Mouse (Mus musculus) limb, embryonic 14.5 days (tissue): ENCODE data around the gene Zdhhc19. TPM values are rescaled to one million over a fixed set of nuclear protein-coding genes. Genes with fewer than 3 reads are reported as not detected.
A peak's percentile ranks its signal among the peaks of the same experiment; 100 is the strongest.

Experiments
- ATAC-seq: fragments of 200-750 bp; cut with Nextera tagmentation; 2 replicates; pipeline ENCODE4 v1.8.0; 2017; ENCODE audit warnings: low read depth, moderate number of reproducible peaks, moderate TSS enrichment; ENCODE audit not compliant: low FRiP score
- DNase-seq: peaks from one replicate; pipeline ENCODE4 v3.0.0-alpha.2; 2015; ENCODE audit warnings: low spot score
- H3K27ac ChIP-seq: fragments of 300-500 bp; sonication (generic); replicated peaks from 2 replicates; pipeline ENCODE4 v1.5.1; 2014; ENCODE audit warnings: low read depth, mild to moderate bottlenecking, low read length, moderate library complexity, mixed read lengths
- H3K27me3 ChIP-seq: fragments of 300-500 bp; sonication (generic); 2 replicates; pipeline ENCODE4 v1.6.1; 2014; ENCODE audit warnings: low read length, mixed read lengths; ENCODE audit not compliant: control insufficient read depth, insufficient read depth
- H3K36me3 ChIP-seq: fragments of 300-500 bp; sonication (generic); 2 replicates; pipeline ENCODE4 v1.6.1; 2014; ENCODE audit warnings: mild to moderate bottlenecking, low read length, moderate library complexity, mixed read lengths; ENCODE audit not compliant: control insufficient read depth, insufficient read depth
- H3K4me1 ChIP-seq: fragments of 300-500 bp; sonication (generic); 2 replicates; pipeline ENCODE4 v1.6.1; 2014; ENCODE audit warnings: antibody characterized with exemption, low read length, mixed read lengths; ENCODE audit not compliant: control insufficient read depth, insufficient read depth
- H3K4me2 ChIP-seq: fragments of 300-500 bp; sonication (generic); replicated peaks from 2 replicates; pipeline ENCODE4 v1.6.1; 2014; ENCODE audit warnings: low read depth, mild to moderate bottlenecking, low read length, moderate library complexity; ENCODE audit not compliant: severe bottlenecking
- H3K4me3 ChIP-seq: fragments of 300-500 bp; sonication (generic); replicated peaks from 2 replicates; pipeline ENCODE4 v1.5.1; 2014; ENCODE audit warnings: low read length
- H3K9ac ChIP-seq: fragments of 300-500 bp; sonication (generic); 2 replicates; pipeline ENCODE4 v1.6.1; 2014; ENCODE audit warnings: mild to moderate bottlenecking, low read depth, low read length, moderate library complexity; ENCODE audit not compliant: severe bottlenecking
- H3K9me3 ChIP-seq: fragments of 300-500 bp; sonication (generic); 2 replicates; pipeline ENCODE4 v1.6.1; 2016; ENCODE audit warnings: low read length; ENCODE audit not compliant: control insufficient read depth
- POLR2A ChIP-seq: fragments of 200-500 bp; IDR thresholded peaks from 2 replicates; pipeline ENCODE4 v1.8.0; 2012; ENCODE audit warnings: inconsistent platforms, mild to moderate bottlenecking, moderate library complexity, borderline replicate concordance; ENCODE audit not compliant: insufficient read depth, insufficient read length; ENCODE audit errors: extremely low read depth
- WGBS: fragments of 180-500 bp; shearing (Covaris S2); extraction: QIAGEN DNeasy Blood & Tissue Kit; methylation state at CpG from one replicate; pipeline ENCODE4 v1.1.7; 2014; 5-methylcytosine and 5-hydroxymethylcytosine counted together
- polyA plus RNA-seq, 2 experiments: library from polyadenylated mRNA; depleted of rRNA in 1 of 2; stranded (reverse) in 1 of 2; unstranded in 1 of 2; fragments of >200 nt; fragmentation: Nextera tagmentation in 1 of 2; extraction: Ambion mirVana in 1 of 2; gene quantifications; 2 replicates each; pipeline versions ENCODE4 v1.2.1 to v1.2.3; 2012 to 2014

Zdhhc19 gene
- polyA plus RNA-seq, 2 experiments, result not detected

- 0 out of 2 replicates have a peak overlapping the region, but pooled peaks have one; percentile 18 for H3K9ac ChIP-seq
- DNase-seq, result peak; percentile 19
These were observed 41.4 kb upstream of the Zdhhc19 start for GRCm38 (mm10) chr16:32454646-32455045.

GRCm38 (mm10) chr16:32456086-32456485 lies 40.0 kb upstream of the Zdhhc19 start:
- Histone ChIP-seq H3K4me1 (no peaks in the 10 kb centered on the region), H3K9me3 (no peaks in the 10 kb centered on the region), H3K4me3 (no peak overlapping the region), H3K27me3 (no peaks in the 10 kb centered on the region), H3K9ac (no peak overlapping the region), H3K4me2 (no peak overlapping the region), H3K36me3 (peaks cover 18% of the 10 kb centered on the region), H3K27ac (no peak overlapping the region)
- DNase-seq, result no peak
- no peak for ATAC-seq
- TF ChIP-seq POLR2A, result no peak

More at GRCm38 (mm10) chr16:32454646-32455045, 41.4 kb upstream of the Zdhhc19 start:
- Histone ChIP-seq H3K27ac (no peak overlapping the region), H3K4me2 (no peak overlapping the region), H3K4me1 (no peaks in the 10 kb centered on the region), H3K4me3 (no peak overlapping the region), H3K9me3 (no peaks in the 10 kb centered on the region), H3K36me3 (peaks cover 18% of the 10 kb centered on the region), H3K27me3 (no peaks in the 10 kb centered on the region)
- no peak for ATAC-seq
- 23% methylated on average over 5 of the region's 5 CpGs for WGBS
- no peak for TF ChIP-seq POLR2A

- WGBS, result 91% methylated on average over 1 of the region's 1 CpGs
- no peak for TF ChIP-seq POLR2A
- Histone ChIP-seq H3K9me3 (no peaks in the 10 kb centered on the region), H3K4me2 (no peak overlapping the region), H3K9ac (no peak overlapping the region), H3K36me3 (peaks cover 16% of the 10 kb centered on the region), H3K27ac (no peak overlapping the region), H3K27me3 (no peaks in the 10 kb centered on the region), H3K4me1 (no peaks in the 10 kb centered on the region), H3K4me3 (no peak overlapping the region)
- ATAC-seq, result no peak
- no peak for DNase-seq
These were observed 39.3 kb upstream of the Zdhhc19 start for GRCm38 (mm10) chr16:32456761-32457160.

GRCm38 (mm10) chr16:32457589-32458386 lies 38.3 kb upstream of the Zdhhc19 start:
- ATAC-seq (no peak), DNase-seq (peak; percentile 57)
- Histone ChIP-seq H3K4me2 (no peak overlapping the region), H3K27me3 (no peaks in the 10 kb centered on the region), H3K4me1 (no peaks in the 10 kb centered on the region), H3K9me3 (no peaks in the 10 kb centered on the region), H3K9ac (no peak overlapping the region), H3K4me3 (no peak overlapping the region), H3K36me3 (peaks cover 11% of the 10 kb centered on the region; the same call in 1 of the 2 replicates), H3K27ac (no peak overlapping the region)
- TF ChIP-seq POLR2A, result no peak
- WGBS, result 54% methylated on average over 10 of the region's 10 CpGs

- H3K27ac ChIP-seq, result no peak overlapping the region
- peaks cover 26% of the 10 kb centered on the region for H3K36me3 ChIP-seq
- no peaks in the 10 kb centered on the region for H3K27me3 ChIP-seq
- no peak for TF ChIP-seq POLR2A
- H3K9ac ChIP-seq, result no peak overlapping the region
- no peak overlapping the region for H3K4me3 ChIP-seq
- H3K4me2 ChIP-seq, result no peak overlapping the region
- ATAC-seq (no peak), DNase-seq (no peak)
- 67% methylated on average over 4 of the region's 4 CpGs for WGBS
- no peaks in the 10 kb centered on the region for H3K9me3 ChIP-seq
- no peaks in the 10 kb centered on the region for H3K4me1 ChIP-seq
These were observed 35.5 kb upstream of the Zdhhc19 start for GRCm38 (mm10) chr16:32460518-32460917.
